ENCODE assay signal across 26 mouse cellular contexts in the genomic region with DNA sequence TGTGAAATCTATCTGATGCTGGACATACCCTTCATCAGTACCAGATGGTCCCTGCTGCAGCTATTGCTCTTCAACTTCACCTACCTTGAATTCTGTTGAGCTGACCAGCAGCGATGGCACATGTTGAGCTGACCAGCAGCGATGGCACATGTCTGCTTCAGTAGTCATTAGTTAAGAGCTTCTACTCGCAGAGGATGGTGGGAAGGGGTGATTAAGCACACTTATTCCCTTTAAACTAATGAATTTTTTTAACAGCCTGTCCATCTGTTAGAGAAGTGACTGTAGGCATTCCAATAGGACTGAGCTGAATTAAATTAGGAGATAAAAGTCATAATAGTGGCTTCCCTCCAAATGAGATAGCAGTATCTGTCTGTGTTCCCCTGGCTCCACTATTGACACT.
"Had no signal": no experiment of that assay in that cellular context is flagged by ENCODE, and none has a peak within 500 bp of the region (broad histone marks: within the 10 kb centered on the region; RNA-seq: fewer than 3 reads in every experiment).

No protein-coding gene starts in this region.

- H3K9me3 ChIP-seq: embryonic facial prominence, embryonic 10.5 days; embryonic facial prominence, embryonic 12.5 days; embryonic facial prominence, embryonic 13.5 days; embryonic facial prominence, embryonic 15.5 days; forebrain, embryonic 10.5 days; forebrain, embryonic 12.5 days; forebrain, embryonic 13.5 days; forebrain, embryonic 15.5 days had no signal

- H3K4me1 ChIP-seq: embryonic facial prominence, embryonic 10.5 days; embryonic facial prominence, embryonic 12.5 days; embryonic facial prominence, embryonic 13.5 days; embryonic facial prominence, embryonic 15.5 days; forebrain, embryonic 10.5 days; forebrain, embryonic 12.5 days; forebrain, embryonic 13.5 days; forebrain, embryonic 15.5 days had no signal

- H3K9ac ChIP-seq: embryonic facial prominence, embryonic 12.5 days; embryonic facial prominence, embryonic 13.5 days; embryonic facial prominence, embryonic 15.5 days; forebrain, embryonic 12.5 days; forebrain, embryonic 13.5 days; forebrain, embryonic 15.5 days; forebrain, postnatal 0 days had no signal

- H3K27ac ChIP-seq: embryonic facial prominence, embryonic 10.5 days; embryonic facial prominence, embryonic 12.5 days; embryonic facial prominence, embryonic 13.5 days; embryonic facial prominence, embryonic 15.5 days; forebrain, embryonic 10.5 days; forebrain, embryonic 12.5 days; forebrain, embryonic 13.5 days; forebrain, embryonic 15.5 days; gastrocnemius, adult 2 months; heart, adult 2 months had no signal

- ATAC-seq: forebrain, embryonic 13.5 days; forebrain, embryonic 15.5 days; forebrain, embryonic 16.5 days; forebrain, postnatal 0 days had no signal

- H3K4me2 ChIP-seq: embryonic facial prominence, embryonic 12.5 days; embryonic facial prominence, embryonic 13.5 days; embryonic facial prominence, embryonic 15.5 days; forebrain, embryonic 12.5 days; forebrain, embryonic 13.5 days; forebrain, embryonic 15.5 days had no signal

- H3K36me3 ChIP-seq: embryonic facial prominence, embryonic 10.5 days; embryonic facial prominence, embryonic 12.5 days; embryonic facial prominence, embryonic 13.5 days; embryonic facial prominence, embryonic 15.5 days; forebrain, embryonic 10.5 days; forebrain, embryonic 12.5 days; forebrain, embryonic 15.5 days had no signal

- DNase-seq: cerebellum, adult 8-10 months; cerebellum, adult 9-10 months; cerebellum, adult 9-11 months; cerebellum, postnatal 10 days; cerebellum, postnatal 14 days; cerebellum, postnatal 25 days; cerebellum, postnatal 36 days; embryo, embryonic 11 days; forebrain, postnatal 0 days; gastrocnemius, adult 2 months; gastrocnemius, postnatal 10 days; gastrocnemius, postnatal 14 days; gastrocnemius, postnatal 25 days; gastrocnemius, postnatal 36 days; heart, adult 18-20 months; heart, adult 2 months had no signal

- H3K4me3 ChIP-seq: embryonic facial prominence, embryonic 10.5 days; embryonic facial prominence, embryonic 12.5 days; embryonic facial prominence, embryonic 13.5 days; embryonic facial prominence, embryonic 15.5 days; erythroblast, embryonic 14.5 days; forebrain, embryonic 10.5 days; forebrain, embryonic 12.5 days; forebrain, embryonic 13.5 days; forebrain, embryonic 15.5 days; gastrocnemius, adult 2 months; heart, adult 2 months had no signal

- H3K27me3 ChIP-seq: embryonic facial prominence, embryonic 12.5 days; embryonic facial prominence, embryonic 13.5 days; embryonic facial prominence, embryonic 15.5 days; forebrain, embryonic 12.5 days; forebrain, embryonic 13.5 days; forebrain, embryonic 15.5 days had no signal
